Mouse (Mus musculus) liver, postnatal 0 days (tissue): ENCODE data around the gene Mycbp2.

Experiments
- CTCF ChIP-seq: sonication (generic); IDR thresholded peaks from 2 replicates; pipeline ENCODE4 v1.5.1; 2016; ENCODE audit warnings: antibody characterized with exemption, low read depth
- EP300 ChIP-seq: IDR thresholded peaks from 2 replicates; pipeline ENCODE4 v1.6.1; 2016; ENCODE audit warnings: antibody characterized with exemption, low read depth, mild to moderate bottlenecking

- TF ChIP-seq CTCF (no peak), EP300 (no peak)
Observed at GRCm38 (mm10) chr14:103233640-103234593, 112.7 kb downstream of the Mycbp2 start.
